Mouse (Mus musculus) MEL (cell line): ENCODE results near the gene Tmprss6.

ENCODE experiments used
- CTCF ChIP-seq, 3 experiments: IDR thresholded peaks in 2 of 3; conservative IDR thresholded peaks in 1 of 3; 2 replicates each; pipeline ENCODE4 v1.5.1; 2011 to 2012; ENCODE audit warnings: low read length in 3 of 3, low read depth in 2 of 3, mild to moderate bottlenecking in 2 of 3, improper control_type of control experiment in 1 of 3, inconsistent platforms in 1 of 3, mixed read lengths in 1 of 3, moderate library complexity in 1 of 3; ENCODE audit not compliant: control insufficient read depth in 1 of 3, insufficient read depth in 1 of 3, poor library complexity in 1 of 3, severe bottlenecking in 1 of 3
- EP300 ChIP-seq, 2 experiments: IDR thresholded peaks; 2 replicates each; pipeline ENCODE4 v1.6.1; 2011; ENCODE audit warnings: improper control_type of control experiment in 2 of 2, low read length in 2 of 2, low read depth in 1 of 2, mild to moderate bottlenecking in 1 of 2
- GABPA ChIP-seq: IDR thresholded peaks from 2 replicates; pipeline ENCODE4 v1.6.1; 2012; ENCODE audit warnings: low read depth, mild to moderate bottlenecking, inconsistent platforms, low read length, improper control_type of control experiment, moderate library complexity
- KAT2A ChIP-seq: conservative IDR thresholded peaks from 2 replicates; pipeline ENCODE4 v1.6.1; 2012; ENCODE audit warnings: low read depth, low read length, improper control_type of control experiment, inconsistent platforms
- NRF1 ChIP-seq: IDR thresholded peaks from 2 replicates; pipeline ENCODE4 v1.6.1; 2014; ENCODE audit warnings: low read depth, mild to moderate bottlenecking, inconsistent platforms, low read length, improper control_type of control experiment, moderate library complexity; ENCODE audit not compliant: poor library complexity, insufficient read depth, severe bottlenecking
- POLR2A ChIP-seq, 2 experiments: IDR thresholded peaks; 2 replicates each; pipeline ENCODE4 v1.6.1; 2011 to 2012; ENCODE audit warnings: low read length in 2 of 2, mild to moderate bottlenecking in 2 of 2, control low read depth in 1 of 2, improper control_type of control experiment in 1 of 2, low read depth in 1 of 2, moderate library complexity in 1 of 2; ENCODE audit not compliant: control insufficient read depth in 1 of 2, insufficient read depth in 1 of 2, poor library complexity in 1 of 2
- TBP ChIP-seq: IDR thresholded peaks from 2 replicates; pipeline ENCODE4 v1.8.0; 2011; ENCODE audit warnings: low read depth, low read length, improper control_type of control experiment
- TCF12 ChIP-seq: IDR thresholded peaks from 2 replicates; pipeline ENCODE4 v1.6.1; 2014; ENCODE audit warnings: low read depth, mild to moderate bottlenecking, inconsistent platforms, low read length, improper control_type of control experiment, moderate library complexity
- USF1 ChIP-seq: IDR thresholded peaks from 2 replicates; pipeline ENCODE4 v1.6.1; 2014; ENCODE audit warnings: low read depth, mild to moderate bottlenecking, inconsistent platforms, low read length, improper control_type of control experiment, moderate library complexity
- ZC3H11A ChIP-seq: IDR thresholded peaks from 2 replicates; pipeline ENCODE4 v1.6.1; 2012; ENCODE audit warnings: low read depth, mild to moderate bottlenecking, inconsistent platforms, low read length, improper control_type of control experiment

GRCm38 (mm10) chr15:78476878-78477277 is 8.4 kb upstream of the Tmprss6 start:
- TF ChIP-seq CTCF (IDR thresholded peaks at IDR 0.05 in 2 of 3, conservative IDR thresholded peaks at IDR 0.05 in 1 of 3; ENCODE audit: control insufficient read depth in 1 of 3, insufficient read depth in 1 of 3, low read depth in 2 of 3, low read length in 3 of 3, poor library complexity in 1 of 3, severe bottlenecking in 1 of 3), result no peak
- no peak for TF ChIP-seq TCF12
- TF ChIP-seq GABPA, result no peak
- no peak for TF ChIP-seq POLR2A (IDR thresholded peaks at IDR 0.05; ENCODE audit: control insufficient read depth in 1 of 2, insufficient read depth in 1 of 2, low read depth in 1 of 2, low read length in 2 of 2, poor library complexity in 1 of 2)
- TF ChIP-seq KAT2A, result no peak
- TF ChIP-seq EP300 (IDR thresholded peaks at IDR 0.05; ENCODE audit: low read depth in 1 of 2, low read length in 2 of 2), result no peak
- TF ChIP-seq ZC3H11A, result no peak
- TF ChIP-seq TBP, result no peak
- TF ChIP-seq NRF1, result no peak
- TF ChIP-seq USF1, result no peak
